Mouse (Mus musculus): ENCODE measurements around the gene Morc3. TPM values are rescaled to one million over a fixed set of nuclear protein-coding genes. Genes with fewer than 3 reads are reported as not detected.

Gene Morc3
- polyA plus RNA-seq, 1 experiment from 2014 or later = 26.2 TPM

- no peak overlapping the region for H3K4me3 ChIP-seq (ENCODE audit: low read length)
- 93% methylated on average over 5 of the region's 5 CpGs for WGBS
- H3K9ac ChIP-seq (ENCODE audit: low read length) = no peak overlapping the region
- peaks cover 6% of the 10 kb centered on the region; the same call in 1 of the 2 replicates for H3K36me3 ChIP-seq (ENCODE audit: control insufficient read depth, insufficient read depth)
- no peaks in the 10 kb centered on the region for H3K9me3 ChIP-seq (replicated peaks; ENCODE audit: control insufficient read depth, low read length)
- H3K27me3 ChIP-seq (ENCODE audit: control insufficient read depth, insufficient read depth, low read length) = no peaks in the 10 kb centered on the region
- no peak for ATAC-seq (replicated peaks; ENCODE audit: extremely low read depth, insufficient read depth, low FRiP score)
- peaks cover 7% of the 10 kb centered on the region for H3K4me1 ChIP-seq (ENCODE audit: control insufficient read depth, insufficient read depth, low read length)
- no peak overlapping the region for H3K4me2 ChIP-seq (ENCODE audit: low read depth, low read length)
- H3K27ac ChIP-seq (ENCODE audit: low read length) = no peak overlapping the region
Observed at GRCm38 (mm10) chr16:93795391-93795790, 36.5 kb upstream of the Morc3 start.

GRCm38 (mm10) chr16:93797021-93797840 lies 34.7 kb upstream of the Morc3 start:
- no peak for ATAC-seq (replicated peaks; ENCODE audit: extremely low read depth, insufficient read depth, low FRiP score)
- no peak overlapping the region for H3K27ac ChIP-seq (ENCODE audit: low read length)
- peaks cover 10% of the 10 kb centered on the region; the same call in 1 of the 2 replicates for H3K36me3 ChIP-seq (ENCODE audit: control insufficient read depth, insufficient read depth)
- H3K4me3 ChIP-seq (ENCODE audit: low read length) = no peak overlapping the region
- 67% methylated on average over 12 of the region's 12 CpGs for WGBS
- H3K4me1 ChIP-seq (ENCODE audit: control insufficient read depth, insufficient read depth, low read length) = peaks cover 7% of the 10 kb centered on the region
- H3K4me2 ChIP-seq (ENCODE audit: low read depth, low read length) = no peak overlapping the region
- no peak overlapping the region for H3K9ac ChIP-seq (ENCODE audit: low read length)
- no peaks in the 10 kb centered on the region for H3K9me3 ChIP-seq (replicated peaks; ENCODE audit: control insufficient read depth, low read length)
- H3K27me3 ChIP-seq (ENCODE audit: control insufficient read depth, insufficient read depth, low read length) = no peaks in the 10 kb centered on the region

- WGBS = 58% methylated on average over 11 of the region's 11 CpGs
- ATAC-seq (replicated peaks; ENCODE audit: extremely low read depth, insufficient read depth, low FRiP score) = no peak
- no peak overlapping the region for H3K4me2 ChIP-seq (ENCODE audit: low read depth, low read length)
- H3K9ac ChIP-seq (ENCODE audit: low read length) = no peak overlapping the region
- peaks cover 10% of the 10 kb centered on the region; the same call in 1 of the 2 replicates for H3K36me3 ChIP-seq (ENCODE audit: control insufficient read depth, insufficient read depth)
- peaks cover 7% of the 10 kb centered on the region for H3K4me1 ChIP-seq (ENCODE audit: control insufficient read depth, insufficient read depth, low read length)
- no peaks in the 10 kb centered on the region for H3K27me3 ChIP-seq (ENCODE audit: control insufficient read depth, insufficient read depth, low read length)
- no peak overlapping the region for H3K4me3 ChIP-seq (ENCODE audit: low read length)
- H3K9me3 ChIP-seq (replicated peaks; ENCODE audit: control insufficient read depth, low read length) = no peaks in the 10 kb centered on the region
- H3K27ac ChIP-seq (ENCODE audit: low read length) = no peak overlapping the region
Observed at GRCm38 (mm10) chr16:93797841-93798492, 34.0 kb upstream of the Morc3 start.

GRCm38 (mm10) chr16:93798623-93799022 lies 33.3 kb upstream of the Morc3 start:
- Histone ChIP-seq H3K9me3 (replicated peaks; ENCODE audit: control insufficient read depth, low read length) (no peaks in the 10 kb centered on the region), H3K9ac (ENCODE audit: low read length) (no peak overlapping the region), H3K27ac (ENCODE audit: low read length) (no peak overlapping the region), H3K4me1 (ENCODE audit: control insufficient read depth, insufficient read depth, low read length) (peaks cover 7% of the 10 kb centered on the region), H3K4me3 (ENCODE audit: low read length) (no peak overlapping the region), H3K27me3 (ENCODE audit: control insufficient read depth, insufficient read depth, low read length) (no peaks in the 10 kb centered on the region), H3K4me2 (ENCODE audit: low read depth, low read length) (no peak overlapping the region), H3K36me3 (ENCODE audit: control insufficient read depth, insufficient read depth) (peaks cover 12% of the 10 kb centered on the region)
- no peak for ATAC-seq (replicated peaks; ENCODE audit: extremely low read depth, insufficient read depth, low FRiP score)
- 60% methylated on average over 5 of the region's 5 CpGs for WGBS

GRCm38 (mm10) chr16:93799071-93799470 lies 32.9 kb upstream of the Morc3 start:
- H3K36me3 ChIP-seq (ENCODE audit: control insufficient read depth, insufficient read depth) = peaks cover 13% of the 10 kb centered on the region
- no peak overlapping the region for H3K4me2 ChIP-seq (ENCODE audit: low read depth, low read length)
- WGBS = 84% methylated on average over 3 of the region's 3 CpGs
- no peaks in the 10 kb centered on the region for H3K9me3 ChIP-seq (replicated peaks; ENCODE audit: control insufficient read depth, low read length)
- no peak overlapping the region for H3K27ac ChIP-seq (ENCODE audit: low read length)
- H3K9ac ChIP-seq (ENCODE audit: low read length) = no peak overlapping the region
- H3K27me3 ChIP-seq (ENCODE audit: control insufficient read depth, insufficient read depth, low read length) = no peaks in the 10 kb centered on the region
- ATAC-seq (replicated peaks; ENCODE audit: extremely low read depth, insufficient read depth, low FRiP score) = no peak
- no peak overlapping the region for H3K4me3 ChIP-seq (ENCODE audit: low read length)
- H3K4me1 ChIP-seq (ENCODE audit: control insufficient read depth, insufficient read depth, low read length) = peaks cover 7% of the 10 kb centered on the region

- Histone ChIP-seq H3K9ac (ENCODE audit: low read length) (no peak overlapping the region), H3K4me2 (ENCODE audit: low read depth, low read length) (no peak overlapping the region), H3K4me1 (ENCODE audit: control insufficient read depth, insufficient read depth, low read length) (peaks cover 7% of the 10 kb centered on the region), H3K27me3 (ENCODE audit: control insufficient read depth, insufficient read depth, low read length) (no peaks in the 10 kb centered on the region), H3K27ac (ENCODE audit: low read length) (no peak overlapping the region), H3K4me3 (ENCODE audit: low read length) (no peak overlapping the region), H3K36me3 (ENCODE audit: control insufficient read depth, insufficient read depth) (peaks cover 15% of the 10 kb centered on the region), H3K9me3 (replicated peaks; ENCODE audit: control insufficient read depth, low read length) (no peaks in the 10 kb centered on the region)
- ATAC-seq (replicated peaks; ENCODE audit: extremely low read depth, insufficient read depth, low FRiP score) = no peak
- WGBS = 94% methylated on average over 16 of the region's 16 CpGs
Observed at GRCm38 (mm10) chr16:93799936-93800335, 32.0 kb upstream of the Morc3 start.

GRCm38 (mm10) chr16:93807167-93807566 lies 24.8 kb upstream of the Morc3 start:
- Histone ChIP-seq H3K36me3 (ENCODE audit: control insufficient read depth, insufficient read depth) (peaks cover 16% of the 10 kb centered on the region), H3K4me2 (ENCODE audit: low read depth, low read length) (no peak overlapping the region), H3K9me3 (replicated peaks; ENCODE audit: control insufficient read depth, low read length) (peaks cover 9% of the 10 kb centered on the region), H3K4me3 (ENCODE audit: low read length) (no peak overlapping the region), H3K9ac (ENCODE audit: low read length) (no peak overlapping the region), H3K27ac (ENCODE audit: low read length) (no peak overlapping the region), H3K4me1 (ENCODE audit: control insufficient read depth, insufficient read depth, low read length) (peaks cover 6% of the 10 kb centered on the region), H3K27me3 (ENCODE audit: control insufficient read depth, insufficient read depth, low read length) (no peaks in the 10 kb centered on the region)
- no peak for ATAC-seq (replicated peaks; ENCODE audit: extremely low read depth, insufficient read depth, low FRiP score)
- WGBS = 93% methylated on average over 6 of the region's 6 CpGs

GRCm38 (mm10) chr16:93807961-93808554 lies 23.9 kb upstream of the Morc3 start:
- peaks cover 16% of the 10 kb centered on the region for H3K36me3 ChIP-seq (ENCODE audit: control insufficient read depth, insufficient read depth)
- no peak overlapping the region for H3K4me2 ChIP-seq (ENCODE audit: low read depth, low read length)
- H3K4me3 ChIP-seq (ENCODE audit: low read length) = no peak overlapping the region
- ATAC-seq (replicated peaks; ENCODE audit: extremely low read depth, insufficient read depth, low FRiP score) = peak; percentile 63
- peaks cover 6% of the 10 kb centered on the region for H3K4me1 ChIP-seq (ENCODE audit: control insufficient read depth, insufficient read depth, low read length)
- no peaks in the 10 kb centered on the region for H3K27me3 ChIP-seq (ENCODE audit: control insufficient read depth, insufficient read depth, low read length)
- H3K9me3 ChIP-seq (replicated peaks; ENCODE audit: control insufficient read depth, low read length) = peaks cover 11% of the 10 kb centered on the region
- WGBS = 32% methylated on average over 8 of the region's 8 CpGs
- H3K27ac ChIP-seq (ENCODE audit: low read length) = peak overlapping the region; percentile 69
- H3K9ac ChIP-seq (ENCODE audit: low read length) = no peak overlapping the region

Measured in heart, embryonic 16.5 days (tissue).